Mouse (Mus musculus) liver, embryonic 11.5 days (tissue): Measurements from ENCODE around the gene Shisa5. TPM values are rescaled to one million over a fixed set of nuclear protein-coding genes. Genes with fewer than 3 reads are reported as not detected.
A peak's percentile ranks its signal among the peaks of the same experiment; 100 is the strongest.

Experiments used
- ATAC-seq: fragments of 200-750 bp; cut with Nextera tagmentation; replicated peaks from 2 replicates; pipeline ENCODE4 v1.8.0; 2017; ENCODE audit warnings: moderate number of reproducible peaks, mild to moderate bottlenecking, moderate TSS enrichment, moderate library complexity; ENCODE audit not compliant: low FRiP score
- DNase-seq: peaks from one replicate; pipeline ENCODE4 v3.0.0-alpha.2; 2017; ENCODE audit warnings: low spot score
- H3K27ac ChIP-seq: fragments of 300-500 bp; sonication (generic); 2 replicates; pipeline ENCODE4 v1.5.1; 2014; ENCODE audit warnings: mild to moderate bottlenecking, low read depth, low read length, control low read depth
- H3K27me3 ChIP-seq: fragments of 300-500 bp; sonication (generic); replicated peaks from 2 replicates; pipeline ENCODE4 v1.6.1; 2014; ENCODE audit warnings: low read length, mixed read lengths; ENCODE audit not compliant: control insufficient read depth, insufficient read depth
- H3K36me3 ChIP-seq: fragments of 300-500 bp; sonication (generic); 2 replicates; pipeline ENCODE4 v1.6.1; 2014; ENCODE audit warnings: mild to moderate bottlenecking, low read length, moderate library complexity, mixed read lengths; ENCODE audit not compliant: control insufficient read depth, insufficient read depth
- H3K4me1 ChIP-seq: fragments of 300-500 bp; sonication (generic); replicated peaks from 2 replicates; pipeline ENCODE4 v1.6.1; 2014; ENCODE audit warnings: low read length, mixed read lengths; ENCODE audit not compliant: control insufficient read depth, insufficient read depth
- H3K4me2 ChIP-seq: fragments of 300-500 bp; sonication (generic); 2 replicates; pipeline ENCODE4 v1.6.1; 2014; ENCODE audit warnings: mild to moderate bottlenecking, control low read depth, moderate library complexity
- H3K4me3 ChIP-seq: fragments of 300-500 bp; sonication (generic); 2 replicates; pipeline ENCODE4 v1.5.1; 2014; ENCODE audit warnings: low read depth, low read length, control low read depth
- H3K9ac ChIP-seq: fragments of 300-500 bp; sonication (generic); 2 replicates; pipeline ENCODE4 v1.6.1; 2014; ENCODE audit warnings: low read depth, low read length, control low read depth
- H3K9me3 ChIP-seq: fragments of 300-500 bp; sonication (generic); 2 replicates; pipeline ENCODE4 v1.6.1; 2016; ENCODE audit warnings: low read length, inconsistent platforms, mixed read lengths; ENCODE audit not compliant: control insufficient read depth
- WGBS: fragments of 180-500 bp; shearing (Covaris S2); extraction: QIAGEN DNeasy Blood & Tissue Kit; methylation state at CpG from one replicate; pipeline ENCODE4 v1.1.7; 2014; 5-methylcytosine and 5-hydroxymethylcytosine counted together
- polyA plus RNA-seq: library from polyadenylated mRNA; unstranded; fragments of >200 nt; fragmentation: Nextera tagmentation; extraction: Ambion mirVana; gene quantifications from 2 replicates; pipeline ENCODE4 v1.2.1, GENCODE M21; 2014

The Shisa5 gene
- polyA plus RNA-seq, 1 experiment from 2014 or later, result 33.7 TPM

DNA sequence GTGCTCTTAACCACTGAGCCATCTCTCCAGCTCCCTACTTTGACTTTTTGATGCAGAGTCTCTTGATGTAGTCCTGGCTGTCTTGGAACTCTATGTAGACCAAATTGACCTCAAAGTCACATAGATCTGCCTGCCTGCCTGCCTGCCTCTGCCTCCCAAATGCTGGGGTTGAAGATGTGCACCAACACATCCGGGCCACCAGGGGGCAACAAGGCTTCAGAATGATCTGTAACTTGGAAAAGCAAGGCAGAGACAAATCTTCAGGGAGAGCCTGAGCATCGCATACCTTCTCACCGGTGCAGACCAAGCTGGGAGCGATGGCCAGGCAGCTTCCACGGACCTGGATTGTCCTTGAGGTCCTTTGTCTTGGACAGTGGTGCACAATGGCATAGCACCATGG lies 7.9 kb downstream of the Shisa5 start:
- DNase-seq, result no peak
- Histone ChIP-seq H3K4me2 (no peak overlapping the region), H3K27me3 (no peaks in the 10 kb centered on the region), H3K36me3 (no peaks in the 10 kb centered on the region), H3K4me1 (no peaks in the 10 kb centered on the region), H3K4me3 (no peak overlapping the region), H3K9me3 (no peaks in the 10 kb centered on the region), H3K27ac (no peak overlapping the region), H3K9ac (no peak overlapping the region)
- ATAC-seq, result peak; percentile 34; the same call in 1 of the 2 replicates
- 35% methylated on average over 5 of the region's 5 CpGs for WGBS

- Histone ChIP-seq H3K4me1 (peaks cover under 1% of the 10 kb centered on the region; the same call in 1 of the 2 replicates), H3K9me3 (no peaks in the 10 kb centered on the region)
Measured at GRCm38 (mm10) chr9:109049316-109049715, 11.0 kb downstream of the Shisa5 start.

GRCm38 (mm10) chr9:109049996-109050673 lies 11.8 kb downstream of the Shisa5 start:
- H3K36me3 ChIP-seq, result peaks cover 3% of the 10 kb centered on the region; the same call in 1 of the 2 replicates
- 78% methylated on average over 9 of the region's 9 CpGs for WGBS

More at GRCm38 (mm10) chr9:109049316-109049715, 11.0 kb downstream of the Shisa5 start:
- H3K27me3 ChIP-seq, result no peaks in the 10 kb centered on the region
- H3K4me3 ChIP-seq, result no peak overlapping the region
- H3K36me3 ChIP-seq, result peaks cover 3% of the 10 kb centered on the region; the same call in 1 of the 2 replicates
- no peak overlapping the region for H3K4me2 ChIP-seq
- H3K27ac ChIP-seq, result no peak overlapping the region
- DNase-seq (no peak), ATAC-seq (no peak)
- H3K9ac ChIP-seq, result no peak overlapping the region
- WGBS, result 75% methylated on average over 7 of the region's 7 CpGs

GRCm38 (mm10) chr9:109050674-109050997 lies 12.3 kb downstream of the Shisa5 start:
- ATAC-seq, result no peak
- Histone ChIP-seq H3K27ac (no peak overlapping the region), H3K36me3 (peaks cover 3% of the 10 kb centered on the region; the same call in 1 of the 2 replicates), H3K9ac (no peak overlapping the region), H3K4me1 (peaks cover 11% of the 10 kb centered on the region), H3K27me3 (no peaks in the 10 kb centered on the region), H3K4me2 (no peak overlapping the region), H3K9me3 (no peaks in the 10 kb centered on the region), H3K4me3 (no peak overlapping the region)
- no peak for DNase-seq
- WGBS, result 74% methylated on average over 3 of the region's 3 CpGs

More at GRCm38 (mm10) chr9:109049996-109050673, 11.8 kb downstream of the Shisa5 start:
- Histone ChIP-seq H3K27me3 (no peaks in the 10 kb centered on the region), H3K9me3 (no peaks in the 10 kb centered on the region), H3K4me1 (peaks cover 6% of the 10 kb centered on the region), H3K27ac (no peak overlapping the region), H3K4me2 (no peak overlapping the region), H3K4me3 (no peak overlapping the region), H3K9ac (no peak overlapping the region)
- DNase-seq, result no peak
- no peak for ATAC-seq

- Histone ChIP-seq H3K36me3 (peaks cover 5% of the 10 kb centered on the region; the same call in 1 of the 2 replicates), H3K27ac (no peak overlapping the region), H3K27me3 (no peaks in the 10 kb centered on the region), H3K9ac (no peak overlapping the region), H3K4me1 (peaks cover 11% of the 10 kb centered on the region), H3K4me3 (no peak overlapping the region), H3K9me3 (no peaks in the 10 kb centered on the region), H3K4me2 (no peak overlapping the region)
- ATAC-seq (no peak), DNase-seq (no peak)
- 77% methylated on average over 13 of the region's 13 CpGs for WGBS
Measured at GRCm38 (mm10) chr9:109051011-109051501, 12.7 kb downstream of the Shisa5 start.

DNA sequence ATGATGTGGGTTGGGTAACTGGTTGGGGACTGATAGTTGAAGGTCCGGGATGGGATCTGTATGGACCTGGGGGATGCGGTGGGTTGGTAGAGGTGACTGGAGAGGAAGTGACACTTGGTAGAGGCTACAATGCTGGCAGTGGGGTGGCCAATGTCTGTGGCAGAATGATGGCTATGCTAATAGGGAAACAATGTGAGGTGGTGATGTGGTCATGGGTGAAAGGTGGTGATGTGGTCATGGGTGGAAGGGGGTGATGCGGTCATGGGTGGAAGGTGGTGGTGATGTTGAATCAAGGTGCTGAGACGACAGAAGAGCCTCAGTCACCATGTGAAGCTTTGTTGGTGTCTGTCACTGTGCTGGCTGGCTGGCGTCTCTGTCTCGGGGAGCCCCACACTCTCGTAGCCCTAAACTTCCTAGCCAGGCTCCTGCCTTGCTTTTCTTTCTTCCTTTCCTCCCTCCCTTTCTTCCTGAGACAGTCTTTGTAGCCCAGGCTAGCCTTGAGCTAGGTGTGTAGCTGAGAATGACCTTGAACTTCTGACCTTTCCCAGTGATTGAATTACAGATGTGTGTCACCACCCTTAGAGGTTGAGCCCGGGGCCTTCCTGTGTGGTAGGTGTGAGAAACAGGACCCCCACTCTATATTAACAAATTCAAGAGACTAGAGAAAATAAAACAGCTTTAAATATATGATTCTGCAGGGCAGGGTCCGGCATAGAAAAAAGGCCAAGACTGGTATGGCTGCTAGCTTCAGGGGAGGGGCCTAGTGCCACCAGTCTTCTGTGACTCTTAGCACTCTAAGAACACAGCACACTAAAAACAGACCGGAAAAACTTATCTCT lies 13.5 kb downstream of the Shisa5 start:
- H3K4me1 ChIP-seq, result peaks cover 11% of the 10 kb centered on the region
- no peak overlapping the region for H3K4me3 ChIP-seq
- ATAC-seq (no peak), DNase-seq (no peak)
- no peaks in the 10 kb centered on the region for H3K27me3 ChIP-seq
- H3K36me3 ChIP-seq, result peaks cover 8% of the 10 kb centered on the region; the same call in 1 of the 2 replicates
- no peak overlapping the region for H3K9ac ChIP-seq
- no peaks in the 10 kb centered on the region for H3K9me3 ChIP-seq
- WGBS, result 88% methylated on average over 10 of the region's 10 CpGs
- H3K4me2 ChIP-seq, result no peak overlapping the region
- no peak overlapping the region for H3K27ac ChIP-seq

- Histone ChIP-seq H3K36me3 (peaks cover 13% of the 10 kb centered on the region), H3K9me3 (no peaks in the 10 kb centered on the region), H3K4me2 (no peak overlapping the region), H3K27me3 (no peaks in the 10 kb centered on the region), H3K4me3 (no peak overlapping the region), H3K4me1 (peaks cover 11% of the 10 kb centered on the region), H3K27ac (no peak overlapping the region), H3K9ac (no peak overlapping the region)
- no peak for ATAC-seq
- 88% methylated on average over 9 of the region's 9 CpGs for WGBS
- no peak for DNase-seq
Measured at GRCm38 (mm10) chr9:109052490-109053260, 14.3 kb downstream of the Shisa5 start.

GRCm38 (mm10) chr9:109053366-109053765 lies 15.0 kb downstream of the Shisa5 start:
- Histone ChIP-seq H3K36me3 (peaks cover 18% of the 10 kb centered on the region), H3K4me1 (peaks cover 12% of the 10 kb centered on the region), H3K4me2 (no peak overlapping the region), H3K27me3 (no peaks in the 10 kb centered on the region), H3K9me3 (no peaks in the 10 kb centered on the region), H3K9ac (no peak overlapping the region), H3K4me3 (no peak overlapping the region), H3K27ac (no peak overlapping the region)
- WGBS, result 84% methylated on average over 3 of the region's 3 CpGs
- ATAC-seq (no peak), DNase-seq (no peak)
